Mouse (Mus musculus) liver, adult 2 months (tissue): ENCODE results near the gene Rarg. TPM values are rescaled to one million over a fixed set of nuclear protein-coding genes. Genes with fewer than 3 reads are reported as not detected.
A peak's percentile ranks its signal among the peaks of the same experiment; 100 is the strongest.

ENCODE experiments used
- DNase-seq: peaks from one replicate; pipeline ENCODE4 v3.0.0-alpha.2; 2011; ENCODE audit warnings: low read depth, low spot score; ENCODE audit errors: extremely low read depth
- H3K27ac ChIP-seq: fragments of 200-500 bp; replicated peaks from 2 replicates; pipeline ENCODE4 v1.5.1; 2012; ENCODE audit warnings: low read depth, mild to moderate bottlenecking, control low read depth, inconsistent platforms, low read length; ENCODE audit not compliant: insufficient read depth
- H3K27me3 ChIP-seq: fragments of 200-500 bp; 2 replicates; pipeline ENCODE4 v1.6.1; 2012; ENCODE audit warnings: mild to moderate bottlenecking, moderate library complexity, low read length, inconsistent platforms; ENCODE audit not compliant: control insufficient read depth, insufficient read depth
- H3K36me3 ChIP-seq: fragments of 200-500 bp; 2 replicates; pipeline ENCODE4 v1.6.1; 2012; ENCODE audit warnings: low read length, inconsistent platforms; ENCODE audit not compliant: control insufficient read depth, insufficient read depth
- H3K4me1 ChIP-seq: fragments of 200-500 bp; 2 replicates; pipeline ENCODE4 v1.6.1; 2011; ENCODE audit warnings: low read length; ENCODE audit not compliant: control insufficient read depth, insufficient read depth
- H3K4me3 ChIP-seq: fragments of 200-500 bp; 2 replicates; pipeline ENCODE4 v1.5.1; 2011; ENCODE audit warnings: low read depth, mild to moderate bottlenecking, control low read depth, low read length, moderate library complexity; ENCODE audit not compliant: insufficient read depth
- H3K79me2 ChIP-seq: fragments of 200-500 bp; 2 replicates; pipeline ENCODE4 v1.6.1; 2012; ENCODE audit warnings: inconsistent platforms, mild to moderate bottlenecking, low read length, moderate library complexity; ENCODE audit not compliant: control insufficient read depth, insufficient read depth
- H3K9ac ChIP-seq: fragments of 200-500 bp; 2 replicates; pipeline ENCODE4 v1.6.1; 2012; ENCODE audit warnings: low read depth, mild to moderate bottlenecking, control low read depth, inconsistent platforms, low read length
- CTCF ChIP-seq: fragments of 200-500 bp; IDR thresholded peaks from 2 replicates; pipeline ENCODE4 v1.5.1; 2011; ENCODE audit warnings: low read depth, low read length, control low read depth
- POLR2A ChIP-seq: fragments of 200-500 bp; IDR thresholded peaks from 2 replicates; pipeline ENCODE4 v1.6.1; 2011; ENCODE audit warnings: low read length, control low read depth; ENCODE audit not compliant: insufficient read depth; ENCODE audit errors: extremely low read depth
- WGBS: fragments of 180-500 bp; shearing (Covaris S2); methylation state at CpG from one replicate; pipeline ENCODE4 v1.1.7; 2018; 5-methylcytosine and 5-hydroxymethylcytosine counted together
- polyA plus RNA-seq: library from polyadenylated mRNA; depleted of rRNA; stranded (reverse); fragments of >200 nt; gene quantifications from 2 replicates; pipeline ENCODE4 v1.2.3, GENCODE M21; 2012
- total RNA-seq: library from RNA; depleted of rRNA; stranded (reverse); fragments of >200 nt; gene quantifications from 2 replicates; pipeline ENCODE4 v1.2.3, GENCODE M21; 2014

The Rarg gene
- total and polyA plus RNA-seq, 2 experiments, result 1.5 to 6.0 TPM

DNA sequence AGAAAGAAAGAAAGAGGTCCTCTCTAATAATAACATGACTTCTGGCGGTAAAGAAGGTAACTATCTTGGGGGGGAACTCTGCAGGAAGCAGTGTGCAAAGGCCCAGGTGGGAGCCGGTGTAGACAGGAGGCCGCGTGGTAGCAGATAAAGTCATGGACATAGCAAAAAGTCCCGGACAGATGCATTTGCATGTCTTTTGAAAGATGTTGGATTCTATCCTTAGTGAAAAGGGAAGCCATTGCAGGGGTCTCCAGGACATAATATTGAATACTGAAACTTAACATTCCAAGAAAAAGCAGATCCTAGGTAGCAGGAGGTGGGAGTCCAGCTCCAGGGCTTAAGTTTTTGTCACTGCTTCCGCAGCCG is 21.4 kb upstream of the Rarg start:
- 27% methylated on average over 7 of the region's 7 CpGs for WGBS
- H3K4me3 ChIP-seq, result peak overlapping the region; percentile 98
- peaks cover 10% of the 10 kb centered on the region; the same call in 1 of the 2 replicates for H3K79me2 ChIP-seq
- peaks cover 4% of the 10 kb centered on the region; the same call in 1 of the 2 replicates for H3K36me3 ChIP-seq
- no peak for DNase-seq
- no peak for TF ChIP-seq CTCF
- TF ChIP-seq POLR2A, result no peak
- peaks cover 4% of the 10 kb centered on the region for H3K4me1 ChIP-seq
- peak overlapping the region; percentile 77; the same call in 1 of the 2 replicates for H3K27ac ChIP-seq
- no peaks in the 10 kb centered on the region for H3K27me3 ChIP-seq
- peak overlapping the region; percentile 24; the same call in 1 of the 2 replicates for H3K9ac ChIP-seq

DNA sequence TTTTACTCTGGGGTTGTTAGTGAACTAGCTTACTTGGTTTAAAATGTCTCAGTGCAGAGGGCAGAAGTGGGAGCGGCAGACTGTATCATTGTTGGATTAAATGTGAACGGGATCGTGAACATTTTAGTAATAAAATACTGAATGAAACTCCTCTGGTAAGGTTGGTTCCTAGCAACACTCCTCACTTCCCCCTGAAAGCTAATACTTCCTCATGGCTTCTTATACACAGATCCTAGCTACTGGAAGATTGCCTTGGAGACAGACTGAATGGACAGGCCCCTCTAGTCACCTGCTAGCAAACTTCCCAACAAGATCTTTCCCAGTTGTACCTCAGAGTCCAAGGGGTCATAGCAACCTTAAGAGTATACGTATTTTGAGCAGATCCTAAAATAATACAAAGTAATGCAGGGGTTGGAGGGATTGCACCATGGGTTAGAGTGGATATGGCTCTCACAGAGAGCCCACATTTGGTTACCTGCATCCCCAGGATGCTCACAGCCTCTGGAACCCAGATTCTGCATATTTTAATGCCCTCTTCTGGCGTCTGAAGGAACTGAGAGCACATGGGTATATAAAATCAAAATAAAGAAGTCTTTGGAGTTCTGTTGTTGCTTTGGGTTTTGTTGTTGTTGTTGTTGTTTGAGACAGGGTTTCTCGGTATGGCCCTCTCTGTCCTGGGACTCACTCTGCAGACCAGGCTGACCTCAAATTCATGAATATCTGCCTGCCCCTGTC is 16.8 kb upstream of the Rarg start:
- 77% methylated on average over 6 of the region's 6 CpGs for WGBS
- DNase-seq, result no peak
- H3K27me3 ChIP-seq, result peaks cover 4% of the 10 kb centered on the region; the same call in 1 of the 2 replicates
- no peak overlapping the region for H3K27ac ChIP-seq
- no peak overlapping the region for H3K9ac ChIP-seq
- H3K4me1 ChIP-seq, result no peaks in the 10 kb centered on the region; the same call in 1 of the 2 replicates
- no peaks in the 10 kb centered on the region for H3K79me2 ChIP-seq
- no peak overlapping the region for H3K4me3 ChIP-seq
- TF ChIP-seq CTCF, result no peak
- TF ChIP-seq POLR2A, result no peak
- H3K36me3 ChIP-seq, result no peaks in the 10 kb centered on the region

- Histone ChIP-seq H3K27me3 (peaks cover 4% of the 10 kb centered on the region; the same call in 1 of the 2 replicates), H3K27ac (no peak overlapping the region), H3K9ac (no peak overlapping the region), H3K79me2 (no peaks in the 10 kb centered on the region), H3K4me3 (no peak overlapping the region), H3K36me3 (no peaks in the 10 kb centered on the region), H3K4me1 (no peaks in the 10 kb centered on the region)
- WGBS, result 44% methylated on average over 3 of the region's 3 CpGs
- DNase-seq, result no peak
- TF ChIP-seq POLR2A, result no peak
- no peak for TF ChIP-seq CTCF
Observed at GRCm38 (mm10) chr15:102271441-102271840, 14.1 kb upstream of the Rarg start.

- WGBS, result 40% methylated on average over 21 of the region's 21 CpGs
- no peak within 1 kb of the TSS for H3K4me3 ChIP-seq
Observed at GRCm38 (mm10) chr15:102270274-102270960, 13.1 kb upstream of the Rarg start, which contains the start of gene Gm9918. TSS of gene Gm9918 (plus strand) at chr15:102270563.

DNA sequence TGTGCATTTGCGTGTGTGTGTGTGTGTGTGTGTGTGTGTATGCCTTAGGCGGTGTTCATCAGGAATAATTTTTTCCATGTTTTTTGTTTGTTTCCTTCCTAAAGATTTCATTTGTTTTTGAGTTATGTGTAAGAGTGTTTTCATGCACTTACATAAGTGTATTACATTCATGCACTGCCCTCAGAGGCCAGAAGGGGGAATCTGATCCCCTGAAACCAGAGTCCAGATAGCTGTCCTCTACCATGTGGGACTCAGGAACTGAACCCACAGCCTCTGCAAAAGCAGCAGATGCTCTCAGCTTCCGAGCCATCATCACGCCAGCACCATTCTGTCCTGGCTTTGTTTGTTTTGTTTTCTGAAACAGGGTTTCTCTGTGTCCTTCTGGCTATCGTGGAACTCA is 8.2 kb upstream of the Rarg start:
- no peak overlapping the region for H3K4me3 ChIP-seq
- no peaks in the 10 kb centered on the region for H3K79me2 ChIP-seq
- H3K4me1 ChIP-seq, result no peaks in the 10 kb centered on the region
- H3K27ac ChIP-seq, result no peak overlapping the region
- no peak for TF ChIP-seq POLR2A
- TF ChIP-seq CTCF, result no peak; the same call in 1 of the 2 replicates
- H3K27me3 ChIP-seq, result peaks cover under 1% of the 10 kb centered on the region; the same call in 1 of the 2 replicates
- H3K9ac ChIP-seq, result no peak overlapping the region
- H3K36me3 ChIP-seq, result no peaks in the 10 kb centered on the region
- WGBS, result 87% methylated on average over 5 of the region's 5 CpGs
- DNase-seq, result no peak

More at GRCm38 (mm10) chr15:102270274-102270960, 13.1 kb upstream of the Rarg start, which contains the start of gene Gm9918:
- Histone ChIP-seq H3K4me1 (no peaks in the 10 kb centered on the region), H3K27me3 (peaks cover 4% of the 10 kb centered on the region; the same call in 1 of the 2 replicates), H3K27ac (no peak within 1 kb of the TSS), H3K36me3 (no peaks in the 10 kb centered on the region), H3K79me2 (no peaks in the 10 kb centered on the region), H3K9ac (no peak within 1 kb of the TSS)
- no peak for TF ChIP-seq POLR2A
- DNase-seq, result no peak

DNA sequence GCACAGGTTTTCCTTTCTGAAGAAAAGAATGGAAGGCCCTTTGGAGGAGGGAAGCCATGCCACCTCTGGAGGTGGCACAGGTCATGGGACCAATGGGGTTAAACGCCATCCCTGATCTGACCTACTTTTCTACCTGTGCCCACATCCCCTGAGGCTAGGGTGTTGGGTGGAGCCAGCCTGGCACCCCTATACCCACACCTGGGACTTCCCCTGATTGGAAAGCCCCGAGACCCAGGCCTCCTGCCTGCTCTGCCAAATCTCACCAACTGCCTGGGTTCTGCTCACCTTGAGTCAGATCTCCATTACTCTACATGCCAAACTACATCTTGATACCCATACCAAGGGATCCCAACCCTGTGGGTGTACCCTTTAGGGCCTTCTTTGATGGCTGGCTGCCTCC is 5.7 kb upstream of the Rarg start:
- H3K79me2 ChIP-seq, result no peaks in the 10 kb centered on the region
- no peak for DNase-seq
- no peaks in the 10 kb centered on the region for H3K36me3 ChIP-seq
- TF ChIP-seq CTCF, result no peak
- no peak for TF ChIP-seq POLR2A
- H3K4me3 ChIP-seq, result no peak overlapping the region
- WGBS, result 75% methylated on average over 2 of the region's 2 CpGs
- no peaks in the 10 kb centered on the region for H3K4me1 ChIP-seq
- no peak overlapping the region for H3K27ac ChIP-seq
- H3K9ac ChIP-seq, result no peak overlapping the region
- no peaks in the 10 kb centered on the region for H3K27me3 ChIP-seq
